Mouse (Mus musculus): ENCODE results near the gene Aspscr1. TPM values are rescaled to one million over a fixed set of nuclear protein-coding genes. Genes with fewer than 3 reads are reported as not detected.

Gene Aspscr1
- total RNA-seq, 2 experiments from 2014 or later = 108 to 110 TPM

- DNase-seq (ENCODE audit: low spot score in 2 of 2) = no peak
Observed at GRCm38 (mm10) chr11:120731395-120731794, 58.6 kb downstream of the Aspscr1 start.

GRCm38 (mm10) chr11:120731858-120732680 lies 59.3 kb downstream of the Aspscr1 start, which contains the start of gene Cbr2:
TSS of gene Cbr2 (minus strand) at chr11:120732114.
- no peak for DNase-seq (ENCODE audit: low spot score in 2 of 2)

- no peak for DNase-seq (ENCODE audit: low spot score in 2 of 2)
Observed at GRCm38 (mm10) chr11:120733521-120733920, 60.7 kb downstream of the Aspscr1 start.

- no peak for DNase-seq (ENCODE audit: low spot score in 2 of 2)
Observed at GRCm38 (mm10) chr11:120736424-120736823, 63.7 kb downstream of the Aspscr1 start.

GRCm38 (mm10) chr11:120740981-120741380 lies 68.2 kb downstream of the Aspscr1 start:
- no peak for DNase-seq (ENCODE audit: low spot score in 2 of 2)

GRCm38 (mm10) chr11:120744121-120744701 lies 71.4 kb downstream of the Aspscr1 start:
- DNase-seq (ENCODE audit: low spot score in 2 of 2) = no peak

GRCm38 (mm10) chr11:120747974-120748373 lies 75.2 kb downstream of the Aspscr1 start:
- no peak for DNase-seq (ENCODE audit: low spot score in 2 of 2)

GRCm38 (mm10) chr11:120749430-120749829 lies 76.7 kb downstream of the Aspscr1 start:
- no peak for DNase-seq (ENCODE audit: low spot score in 2 of 2)

- DNase-seq (ENCODE audit: low spot score in 2 of 2) = no peak
Observed at GRCm38 (mm10) chr11:120751606-120752005, 78.8 kb downstream of the Aspscr1 start.

Small RNA genes lying within 50 kb of the gene (microRNA-seq; reads per million reads assigned to microRNA genes)
- not detected for gene Mir6936

Other genes with a start within 250 kb of the Aspscr1 start
- gene Nploc4, start 235.3 kb upstream of the Aspscr1 start, total RNA-seq (2021) = 10 to 100 TPM; 76.3 to 77.5 TPM
- gene Tspan10, start 230.3 kb upstream of the Aspscr1 start, total RNA-seq (2021) = 10 to 100 TPM in 1 of 2 experiments, 1 to 10 TPM in 1; 7.1 to 10.2 TPM
- under 1 TPM in 1 of 2 experiments, not detected in 1; 0.25 TPM for gene Pde6g, start 219.5 kb upstream of the Aspscr1 start, total RNA-seq (2021)
- 10 to 100 TPM; 34.6 to 43.3 TPM for gene Oxld1, start 214.9 kb upstream of the Aspscr1 start, total RNA-seq (2021)
- 10 to 100 TPM; 19.0 to 21.4 TPM for gene Ccdc137, start 214.9 kb upstream of the Aspscr1 start, total RNA-seq (2021)
- gene Arl16, start 205.4 kb upstream of the Aspscr1 start, total RNA-seq (2021) = 10 to 100 TPM; 24.4 to 26.8 TPM
- 100 to 1,000 TPM; 105 to 107 TPM for gene Mrpl12, start 188.4 kb upstream of the Aspscr1 start, total RNA-seq (2021)
- gene Slc25a10, start 181.1 kb upstream of the Aspscr1 start, total RNA-seq (2021) = 100 to 1,000 TPM; 102 to 103 TPM
- 1 to 10 TPM; 2.5 to 9.8 TPM for gene Gcgr, start 142.3 kb upstream of the Aspscr1 start, total RNA-seq (2021)
- gene Mcrip1, start 123.2 kb upstream of the Aspscr1 start, total RNA-seq (2021) = 10 to 100 TPM; 80.6 to 84.2 TPM
- 1 to 10 TPM; 1.3 to 5.6 TPM for gene Ppp1r27, start 121.8 kb upstream of the Aspscr1 start, total RNA-seq (2021)
- 100 to 1,000 TPM; 531 to 539 TPM for gene P4hb, start 99.7 kb upstream of the Aspscr1 start, total RNA-seq (2021)
- 100 to 1,000 TPM; 321 to 354 TPM for gene Arhgdia, start 91.3 kb upstream of the Aspscr1 start, total RNA-seq (2021)
- 100 to 1,000 TPM; 136 to 169 TPM for gene Alyref, start 74.6 kb upstream of the Aspscr1 start, total RNA-seq (2021)
- gene Anapc11, start 74.6 kb upstream of the Aspscr1 start, total RNA-seq (2021) = 10 to 100 TPM; 87.4 to 90.7 TPM
- gene Npb, start 64.5 kb upstream of the Aspscr1 start, total RNA-seq (2021) = 1 to 10 TPM; 2.4 to 5.4 TPM
- 100 to 1,000 TPM; 135 to 144 TPM for gene Pcyt2, start 55.0 kb upstream of the Aspscr1 start, total RNA-seq (2021)
- gene Sirt7, start 47.7 kb upstream of the Aspscr1 start, total RNA-seq (2021) = 10 to 100 TPM; 49.0 to 58.1 TPM
- 10 to 100 TPM; 51.4 to 56.0 TPM for gene Mafg, start 39.4 kb upstream of the Aspscr1 start, total RNA-seq (2021)
- gene Pycr1, start 29.2 kb upstream of the Aspscr1 start, total RNA-seq (2021) = 1 to 10 TPM; 5.4 to 8.6 TPM
- gene Myadml2, start 24.8 kb upstream of the Aspscr1 start, total RNA-seq (2021) = 1 to 10 TPM; 1.4 to 3.8 TPM
- gene Notum, start 11.8 kb upstream of the Aspscr1 start, total RNA-seq (2021) = 10 to 100 TPM in 1 of 2 experiments, 1 to 10 TPM in 1; 8.6 to 14.8 TPM
- gene Cenpx, start 40.8 kb downstream of the Aspscr1 start, total RNA-seq (2021) = 10 to 100 TPM; 49.5 to 52.5 TPM
- gene Lrrc45, start 41.0 kb downstream of the Aspscr1 start, total RNA-seq (2021) = 10 to 100 TPM; 44.2 to 44.8 TPM
- gene Rac3, start 48.5 kb downstream of the Aspscr1 start, total RNA-seq (2021) = 10 to 100 TPM; 12.7 to 17.4 TPM
- 10 to 100 TPM; 40.9 to 43.3 TPM for gene Dcxr, start 54.3 kb downstream of the Aspscr1 start, total RNA-seq (2021)
- 1 to 10 TPM; 7.4 to 7.8 TPM for gene Cbr2, start 59.1 kb downstream of the Aspscr1 start, total RNA-seq (2021)
- 10 to 100 TPM; 20.2 to 49.6 TPM for gene Hmga1b, start 89.8 kb downstream of the Aspscr1 start, total RNA-seq (2021)
- 10 to 100 TPM; 18.9 to 22.7 TPM for gene Rfng, start 111.2 kb downstream of the Aspscr1 start, total RNA-seq (2021)
- 100 to 1,000 TPM; 109 to 111 TPM for gene Gps1, start 111.3 kb downstream of the Aspscr1 start, total RNA-seq (2021)
- gene Dus1l, start 123.4 kb downstream of the Aspscr1 start, total RNA-seq (2021) = 10 to 100 TPM; 66.8 to 71.1 TPM
- gene Fasn, start 151.6 kb downstream of the Aspscr1 start, total RNA-seq (2021) = 10 to 100 TPM; 86.7 to 96.3 TPM

Measured in adrenal gland, postnatal 4 days (tissue).